Mouse (Mus musculus) kidney, adult 2 months (tissue): ENCODE measurements around the gene Golga2.

ENCODE experiments used
- CTCF ChIP-seq: fragments of 200-500 bp; conservative IDR thresholded peaks from 2 replicates; pipeline ENCODE4 v1.5.1; 2011; ENCODE audit warnings: low read depth, mild to moderate bottlenecking, control low read depth, low read length, moderate library complexity, mixed read lengths; ENCODE audit not compliant: insufficient read depth, insufficient read length
- POLR2A ChIP-seq: fragments of 200-500 bp; IDR thresholded peaks from one replicate; pipeline ENCODE4 v1.6.1; 2011; ENCODE audit warnings: low read depth, low read length, control low read depth

DNA sequence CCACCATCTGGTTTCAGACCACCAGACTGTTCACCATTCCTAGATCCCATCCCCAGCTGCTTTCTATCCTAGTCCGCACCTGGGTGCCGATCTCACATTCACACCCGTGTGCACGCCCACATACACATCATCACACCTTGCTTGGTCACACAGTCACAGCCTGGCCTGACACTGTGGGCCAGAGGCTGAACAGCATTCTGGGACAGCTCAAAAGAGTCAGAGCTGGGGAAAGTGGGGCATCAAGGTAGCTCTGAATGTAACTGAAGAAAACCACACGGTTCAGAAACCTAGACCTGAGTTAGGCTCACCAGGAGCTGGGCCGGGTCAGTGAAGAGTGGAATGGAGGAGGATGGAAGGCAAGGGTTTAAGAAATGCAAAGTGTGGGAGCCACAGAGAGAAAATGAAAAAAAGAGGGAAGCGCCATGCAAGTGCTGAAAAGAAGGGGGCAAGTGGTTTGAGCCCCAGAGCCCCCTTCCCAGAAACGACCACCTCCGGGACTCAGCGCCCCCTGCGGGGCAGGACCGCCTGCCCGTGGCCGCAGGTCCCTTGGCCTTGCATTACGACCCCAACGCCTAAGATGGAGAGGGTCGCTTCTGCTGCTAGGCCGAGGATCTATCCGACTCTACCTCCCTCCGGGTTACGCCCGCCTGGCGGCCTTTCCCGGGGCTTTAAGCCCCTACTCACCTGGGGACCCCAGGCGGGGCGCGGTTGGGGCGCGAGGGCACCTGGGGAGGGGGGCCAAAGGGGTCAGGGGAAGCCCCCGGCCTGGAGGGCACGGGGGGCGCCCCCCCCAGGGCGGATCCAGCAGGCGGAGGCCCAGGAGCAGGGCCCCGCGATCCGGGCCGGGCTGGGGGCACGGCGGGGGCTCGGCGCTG, 24.5 kb downstream of the Golga2 start:
- TF ChIP-seq POLR2A (no peak), CTCF (no peak)
